Mouse (Mus musculus) c-Kit-positive CD71-positive TER-119-positive erythroid progenitor cells, embryonic 14.5 days (primary cell): ENCODE results near the gene Zfp423.

Experiments used
- DNase-seq: peaks from one replicate; pipeline ENCODE4 v3.0.0-alpha.2; 2013; ENCODE audit warnings: low spot score

Gene Zfp423

DNA sequence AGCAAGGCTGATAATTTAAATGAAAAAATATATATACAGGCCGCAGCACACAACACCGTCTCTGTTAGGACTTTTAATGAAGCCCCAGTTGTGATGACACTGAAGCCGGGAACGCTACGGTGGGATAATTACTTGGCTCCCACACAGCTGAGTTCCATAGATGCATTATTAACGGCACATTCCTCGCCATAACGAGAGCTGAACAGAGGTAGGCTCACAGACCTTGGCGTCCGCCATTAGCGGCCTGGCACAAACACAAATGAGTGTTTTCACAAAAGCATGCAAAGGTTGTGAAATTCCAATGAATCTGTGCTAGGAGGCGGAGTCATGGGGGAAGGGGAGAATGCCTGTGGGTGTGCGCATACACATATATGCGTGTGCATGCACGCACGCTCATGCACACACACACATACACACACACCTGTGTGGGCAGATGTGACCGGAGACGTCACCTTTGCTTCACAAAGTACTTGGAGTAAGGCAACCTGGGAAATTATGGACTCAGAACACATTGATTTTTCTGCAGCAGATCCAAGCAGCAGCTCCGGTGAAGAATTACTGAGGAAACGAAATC is 214.2 kb downstream of the Zfp423 start:
- no peak for DNase-seq

DNA sequence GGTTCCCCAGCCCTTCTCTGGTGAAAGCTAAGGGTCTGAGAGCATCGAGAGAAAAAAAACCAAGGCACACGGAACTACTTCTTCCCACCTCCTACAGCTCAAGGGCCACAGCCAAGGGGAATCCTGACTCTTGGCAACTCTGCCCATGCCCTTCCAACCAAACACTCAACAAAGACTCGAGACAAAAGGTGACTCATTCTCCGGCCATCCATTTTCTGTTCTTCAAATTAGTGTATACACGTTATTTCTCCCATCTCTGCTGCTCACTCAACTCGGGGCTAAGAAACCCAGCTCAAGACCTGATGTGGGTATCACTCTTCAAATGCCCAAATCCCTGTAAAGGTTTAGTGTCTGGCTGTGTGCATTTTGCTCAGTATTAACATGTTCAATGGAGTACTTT is 214.8 kb downstream of the Zfp423 start:
- no peak for DNase-seq

GRCm38 (mm10) chr8:87742016-87742415 is 217.4 kb downstream of the Zfp423 start:
- DNase-seq = no peak

DNA sequence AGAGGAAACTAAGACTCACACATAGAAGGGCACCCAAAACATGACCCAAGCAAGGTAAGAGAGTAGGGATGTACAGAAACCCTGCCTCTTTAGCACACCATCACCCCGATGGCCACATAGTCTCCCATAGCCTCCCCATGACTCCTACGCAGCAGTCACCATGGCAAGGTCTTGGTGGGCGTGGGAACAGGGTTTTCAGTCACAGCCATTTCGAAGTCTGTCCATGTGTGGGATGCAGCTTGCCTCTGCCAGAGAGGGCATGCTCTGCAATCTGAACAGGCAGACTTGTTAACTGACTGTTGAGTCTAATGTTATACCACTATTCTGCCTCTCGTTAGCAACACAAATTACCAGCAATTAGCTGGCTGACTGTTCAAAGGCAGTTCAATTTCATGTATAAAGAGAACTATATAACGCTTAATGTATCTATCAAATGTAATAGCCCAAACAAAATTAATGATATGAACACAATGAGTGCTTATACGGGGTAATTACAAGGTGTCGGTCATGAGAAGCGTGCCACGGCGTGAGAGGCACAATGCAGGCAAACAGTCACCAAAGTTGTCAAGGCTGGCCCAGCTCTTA is 218.4 kb downstream of the Zfp423 start:
- DNase-seq = no peak

- no peak for DNase-seq
These were observed 221.5 kb downstream of the Zfp423 start for GRCm38 (mm10) chr8:87737900-87738299.

GRCm38 (mm10) chr8:87734902-87735301 is 224.5 kb downstream of the Zfp423 start:
- DNase-seq = no peak

GRCm38 (mm10) chr8:87734496-87734895 is 224.9 kb downstream of the Zfp423 start:
- no peak for DNase-seq

DNA sequence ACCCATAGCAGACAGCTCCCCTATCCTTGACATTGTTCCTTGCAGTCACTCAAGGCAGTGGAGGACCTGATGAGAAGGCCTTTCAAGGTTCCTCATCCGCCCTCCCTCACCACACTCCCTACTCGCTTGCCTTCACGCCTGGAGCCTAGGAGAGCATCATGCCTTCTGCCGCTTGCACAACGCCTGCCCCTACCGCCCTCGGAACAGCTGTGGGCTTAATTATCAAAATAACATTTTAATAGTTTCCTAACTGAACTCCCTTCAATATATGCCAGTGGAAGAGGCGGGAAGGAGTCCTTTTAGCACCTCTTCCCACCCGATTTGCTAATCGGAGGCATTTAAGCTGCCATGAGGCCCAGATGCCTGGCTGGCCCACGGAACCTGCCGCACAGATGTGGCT is 228.3 kb downstream of the Zfp423 start:
- DNase-seq = no peak

- no peak for DNase-seq
These were observed 236.4 kb downstream of the Zfp423 start for GRCm38 (mm10) chr8:87723015-87723414.

DNA sequence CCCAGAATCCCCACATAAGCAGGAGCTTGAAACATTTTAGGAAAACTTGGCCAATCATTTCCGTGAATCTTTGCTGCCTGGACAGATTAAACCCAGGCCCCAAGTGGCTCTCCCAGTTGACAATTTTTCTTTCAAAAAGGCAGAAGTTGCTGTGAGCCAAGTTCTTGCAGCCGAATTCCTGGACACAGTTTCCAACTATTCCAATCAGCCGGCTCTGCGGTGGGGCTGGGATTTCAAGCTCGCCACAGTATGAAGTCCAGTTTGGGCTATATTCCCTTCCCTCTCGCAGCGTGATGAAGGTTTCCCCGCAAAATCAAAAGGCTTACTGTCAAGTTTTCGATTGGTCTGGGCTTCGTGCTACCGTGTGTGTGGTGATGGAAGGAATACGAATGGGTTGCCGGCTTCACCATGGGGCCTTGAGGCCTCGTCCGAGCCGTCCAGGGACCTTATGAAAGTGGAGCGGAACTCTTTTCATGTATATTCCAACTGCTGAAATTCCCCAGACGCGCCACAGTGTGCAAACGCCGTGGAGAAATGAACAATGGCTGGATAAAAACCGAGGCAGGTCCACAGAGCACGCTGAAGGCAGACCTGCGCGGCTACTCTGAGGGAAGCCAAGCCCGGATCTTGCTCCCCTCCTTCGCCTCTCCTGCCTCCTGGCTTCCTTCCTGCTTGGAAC is 240.1 kb downstream of the Zfp423 start:
- no peak for DNase-seq

DNA sequence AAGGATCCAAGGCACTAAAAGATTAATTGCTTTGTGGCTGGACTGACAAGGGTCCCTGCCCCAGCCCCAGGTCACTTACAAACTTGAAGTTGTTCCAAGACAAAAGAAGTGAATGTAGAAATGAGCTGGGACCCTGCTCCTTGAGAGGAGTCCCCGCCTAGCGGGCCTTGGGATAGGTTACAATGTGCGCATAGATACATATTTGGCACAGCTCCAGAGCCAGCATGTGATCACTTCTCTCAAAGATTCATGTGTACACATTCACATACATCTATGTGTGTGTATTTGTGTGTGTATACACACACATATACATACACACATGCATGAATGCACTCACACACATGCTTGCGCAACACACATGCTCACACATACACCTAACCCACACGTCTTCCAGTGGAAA is 241.9 kb downstream of the Zfp423 start:
- no peak for DNase-seq

GRCm38 (mm10) chr8:87716726-87717248 is 242.6 kb downstream of the Zfp423 start:
- no peak for DNase-seq

DNA sequence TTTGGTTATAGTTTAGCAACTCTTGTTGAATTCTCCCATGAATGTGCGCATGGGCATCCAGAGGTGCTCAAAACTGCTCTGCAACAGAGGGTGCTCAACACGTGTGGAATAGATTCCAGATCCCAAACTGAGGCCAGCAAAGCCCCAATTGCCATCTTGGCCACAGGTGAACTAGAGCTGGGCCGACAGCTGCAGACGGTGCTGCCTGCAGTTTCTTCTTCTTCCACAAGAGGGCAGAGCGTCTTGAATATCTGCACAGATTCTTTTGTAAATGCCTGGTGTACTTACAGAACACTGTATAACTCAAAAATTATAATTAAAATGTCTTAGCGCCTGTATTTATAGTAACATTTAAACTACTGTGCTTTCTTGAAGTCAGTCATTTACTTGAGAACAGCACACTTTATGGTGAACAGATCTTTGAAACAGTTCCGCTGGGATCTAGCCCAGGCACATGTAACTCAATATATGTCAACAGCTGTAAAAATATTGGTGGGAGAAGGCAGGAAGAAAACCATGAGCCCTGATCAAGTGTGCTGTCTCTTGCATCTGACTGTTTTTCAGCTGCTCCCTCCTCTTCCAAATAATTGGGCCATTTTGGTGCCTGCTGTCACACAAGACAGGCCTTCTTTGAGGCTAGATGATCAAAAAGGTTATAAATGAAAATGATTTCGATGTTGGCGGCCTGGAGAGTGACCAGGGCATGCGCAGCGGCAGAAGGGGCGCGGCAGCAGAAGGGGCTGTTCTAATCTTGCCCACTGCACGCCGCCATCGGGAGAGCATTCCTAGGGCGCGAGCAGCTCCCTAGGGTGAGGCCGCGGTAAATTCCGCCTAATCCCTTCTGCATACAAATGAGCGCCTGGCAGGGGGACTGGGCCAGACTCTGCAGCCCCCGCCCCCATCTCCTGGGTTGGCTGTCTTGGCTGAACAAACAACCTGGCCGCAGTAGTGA is 243.4 kb downstream of the Zfp423 start:
- DNase-seq = peak; percentile 20

GRCm38 (mm10) chr8:87713946-87714345 is 245.4 kb downstream of the Zfp423 start:
- no peak for DNase-seq

GRCm38 (mm10) chr8:87711955-87712354 is 247.4 kb downstream of the Zfp423 start:
- no peak for DNase-seq

- no peak for DNase-seq
These were observed 251.2 kb downstream of the Zfp423 start for GRCm38 (mm10) chr8:87708127-87708637.

GRCm38 (mm10) chr8:87707176-87707575 is 252.2 kb downstream of the Zfp423 start:
- no peak for DNase-seq

DNA sequence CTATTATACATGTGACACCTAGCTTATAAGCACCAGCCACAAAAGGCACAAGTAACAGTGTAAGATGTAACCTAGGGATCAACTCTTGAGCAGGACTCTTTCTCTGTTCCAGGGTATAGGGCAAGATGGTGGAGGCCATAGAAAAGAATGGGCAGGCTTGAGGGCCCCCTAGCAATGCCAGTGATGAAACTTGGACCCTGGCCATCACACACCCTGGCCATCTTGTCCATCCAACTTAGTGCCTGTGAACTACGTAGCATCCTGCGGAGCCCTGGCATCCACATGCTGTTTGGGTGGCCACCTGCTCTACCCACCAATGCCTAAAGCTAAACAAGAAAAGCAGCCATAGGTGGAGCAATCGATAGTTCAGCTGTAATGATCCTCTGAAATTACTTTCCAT is 254.6 kb downstream of the Zfp423 start:
- no peak for DNase-seq

- no peak for DNase-seq
These were observed 256.5 kb downstream of the Zfp423 start for GRCm38 (mm10) chr8:87702790-87703311.

DNA sequence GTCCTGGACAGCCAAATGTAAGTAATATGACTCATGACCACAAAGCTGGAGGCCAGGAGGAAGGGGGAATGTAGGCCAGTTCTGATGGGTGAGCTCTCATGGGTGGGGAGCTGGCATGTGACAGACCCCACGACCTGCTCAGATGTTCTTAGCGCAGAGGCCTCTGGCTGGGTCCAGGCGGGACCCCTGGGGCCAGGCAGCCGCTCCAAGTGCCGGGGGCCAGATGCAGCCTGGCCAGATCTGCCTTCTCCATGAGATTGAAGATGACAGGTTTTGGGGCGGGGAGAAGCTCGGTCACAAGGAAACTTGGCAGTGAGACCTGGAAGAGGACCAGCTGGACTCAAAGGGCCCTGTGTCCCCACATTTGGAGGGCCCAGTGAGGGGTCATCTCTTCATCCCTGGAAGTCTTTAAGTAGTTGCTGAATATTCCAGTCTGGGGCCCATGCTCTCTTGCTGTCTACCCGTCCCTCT is 257.3 kb downstream of the Zfp423 start:
- DNase-seq = no peak

DNA sequence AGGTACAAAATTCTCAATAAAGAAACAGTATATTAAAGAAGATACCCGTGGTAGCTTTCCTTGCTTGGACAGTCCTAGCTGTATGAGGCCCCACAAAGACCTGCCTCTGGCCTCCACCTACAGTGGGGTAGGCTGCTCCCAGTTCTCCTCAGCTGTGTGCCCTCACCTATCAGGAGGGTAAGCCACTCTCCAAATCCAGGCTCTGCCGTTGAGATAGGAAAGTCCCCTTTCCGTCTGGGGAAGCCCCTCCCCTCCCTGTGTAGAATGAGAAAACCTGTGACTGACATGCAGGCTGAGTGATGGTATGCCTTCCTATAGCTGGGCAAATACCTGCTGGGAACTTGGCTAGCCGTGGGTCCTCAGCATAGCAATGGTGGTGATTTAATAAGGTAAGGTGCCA is 257.8 kb downstream of the Zfp423 start:
- DNase-seq = no peak

DNA sequence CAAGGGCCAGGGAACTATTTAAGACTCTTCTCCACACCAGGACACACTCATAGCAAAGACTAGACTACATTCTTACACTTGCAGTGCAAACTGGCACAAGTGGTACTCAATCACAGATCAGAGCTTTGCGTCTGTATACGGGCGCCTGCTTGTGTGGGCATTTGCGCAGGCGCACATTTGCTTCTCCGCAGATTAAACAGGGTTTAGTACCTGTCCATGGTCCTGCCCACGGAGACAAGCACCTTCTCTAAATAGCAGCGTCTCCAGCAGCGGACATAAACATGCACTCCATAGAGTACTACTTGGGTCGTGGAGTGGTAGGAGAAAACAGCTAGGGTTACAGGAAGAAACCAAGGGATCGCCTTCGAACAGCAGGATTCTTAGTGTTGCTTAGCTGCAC is 259.1 kb downstream of the Zfp423 start:
- no peak for DNase-seq
